Mouse (Mus musculus) CH12F3 (cell line): ENCODE results near the gene C1ql1.

Experiments
- in situ Hi-C: fragments of 300-500 bp; cut with MboI; formaldehyde crosslinking; loops from 2 replicates; pipeline ENCODE4 v1.14.3; 2020; ENCODE audit warnings: low sequenced_read_pairs

The C1ql1 gene

DNA sequence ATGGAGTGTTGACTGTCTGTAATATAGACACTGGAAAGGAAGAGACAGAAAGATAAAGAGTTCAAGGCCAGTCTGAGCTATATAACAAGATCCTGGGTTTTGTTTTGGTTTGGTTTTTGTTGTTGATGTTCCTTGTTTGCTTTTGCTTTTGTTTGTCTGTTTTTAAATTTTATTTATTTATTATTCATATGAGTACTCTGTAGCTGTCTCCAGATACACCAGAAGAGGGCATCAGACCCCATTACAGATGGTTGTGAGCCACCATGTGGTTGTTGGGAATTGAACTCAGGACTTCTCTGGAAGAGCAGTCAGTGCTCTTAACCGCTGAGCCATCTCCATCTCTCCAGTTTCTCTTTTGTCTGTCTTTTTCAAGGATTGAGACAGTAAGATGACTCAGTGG, 12.4 kb upstream of the C1ql1 start:
- in situ Hi-C loops: no loop called here

DNA sequence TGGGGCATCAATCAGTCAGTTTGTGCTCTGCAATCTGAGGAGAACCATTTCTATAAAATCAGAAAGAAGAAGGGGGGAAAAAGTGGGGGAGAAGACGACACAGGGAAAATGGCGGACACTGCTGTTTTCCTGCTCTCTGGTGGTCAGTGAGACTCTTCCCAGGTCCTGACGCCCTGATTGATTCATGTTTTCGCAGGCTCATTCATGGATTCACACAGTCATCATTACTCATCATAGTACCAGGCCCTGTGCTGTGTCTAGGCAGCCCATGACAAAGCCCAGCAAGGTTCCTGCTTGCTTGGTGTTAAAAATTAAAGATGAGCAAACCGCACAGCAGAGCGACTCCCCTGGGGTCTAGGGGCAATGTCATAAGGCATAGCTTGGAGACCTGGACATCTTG, 11.9 kb upstream of the C1ql1 start:
- in situ Hi-C loops: no loop called here

DNA sequence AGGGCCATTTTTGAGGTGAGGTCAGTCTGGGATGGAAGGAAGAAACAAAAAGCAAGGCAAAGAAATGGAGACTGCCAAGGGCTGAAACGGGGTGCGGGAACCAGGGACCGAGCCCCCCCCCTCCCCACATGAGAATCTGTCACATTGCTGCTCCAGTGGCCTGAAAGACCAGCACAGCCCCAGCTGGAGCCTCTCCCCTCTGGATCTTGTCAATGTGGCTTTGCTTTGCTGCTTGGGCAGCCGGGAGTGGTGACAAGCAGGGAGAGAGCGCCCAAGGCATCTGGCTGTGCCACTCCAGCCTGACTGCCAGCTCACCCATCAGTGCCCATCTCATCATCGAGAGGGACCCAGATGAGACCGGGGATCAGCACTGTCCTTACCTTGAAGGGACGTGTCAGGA, 11.2 kb upstream of the C1ql1 start:
- in situ Hi-C loops: no loop called here

DNA sequence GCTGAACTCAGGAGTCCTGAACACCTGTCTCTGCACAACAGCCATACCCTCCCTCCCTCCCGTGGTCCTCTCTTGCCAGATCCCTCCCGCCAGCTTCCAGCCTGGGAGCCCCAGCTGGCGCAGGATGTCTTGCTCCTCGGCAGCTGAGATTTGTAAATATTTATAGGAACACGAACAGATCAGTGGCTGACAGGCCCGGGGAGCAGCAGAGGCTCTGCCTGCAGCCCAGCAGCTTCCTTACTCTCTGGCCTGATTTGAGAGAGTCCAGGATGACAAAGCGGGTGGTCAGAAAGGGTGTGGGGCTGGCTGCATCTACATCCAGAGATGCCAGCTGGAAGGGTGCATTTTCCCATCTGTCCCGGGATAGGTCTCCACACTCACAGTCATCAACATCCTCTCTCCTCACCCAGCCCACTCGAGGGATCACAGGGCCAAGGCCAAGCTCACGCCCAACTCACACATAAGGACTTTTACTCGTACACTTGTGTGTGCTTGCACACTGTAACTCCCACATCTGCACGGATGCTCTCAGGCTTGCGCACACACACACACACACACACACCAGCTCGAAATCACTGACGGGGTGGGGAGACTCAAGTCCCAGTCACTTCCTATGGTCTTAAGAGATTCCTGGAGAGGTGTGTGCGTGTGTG, 10.6 kb upstream of the C1ql1 start:
- in situ Hi-C loops: no loop called here

DNA sequence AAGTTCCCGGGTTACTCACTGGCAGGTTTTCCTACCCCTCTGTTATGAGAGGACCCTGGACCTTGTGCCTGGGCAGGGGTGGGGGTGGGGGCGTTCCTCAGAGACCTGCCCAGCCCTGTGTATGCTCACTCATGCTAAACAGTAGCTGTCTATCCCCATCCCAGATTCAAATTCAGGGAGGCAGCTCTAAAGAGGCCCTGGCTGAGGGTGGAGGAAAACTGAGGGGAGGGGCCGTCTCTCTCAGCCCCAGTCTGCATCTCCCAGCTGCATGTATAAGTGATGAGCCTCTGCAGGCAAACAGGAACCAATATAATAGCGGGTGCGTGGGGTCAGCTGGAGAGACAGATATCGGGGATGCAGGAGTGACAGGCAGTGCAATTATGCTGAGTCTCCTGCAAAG, 6.4 kb upstream of the C1ql1 start:
- in situ Hi-C loops: no loop called here

DNA sequence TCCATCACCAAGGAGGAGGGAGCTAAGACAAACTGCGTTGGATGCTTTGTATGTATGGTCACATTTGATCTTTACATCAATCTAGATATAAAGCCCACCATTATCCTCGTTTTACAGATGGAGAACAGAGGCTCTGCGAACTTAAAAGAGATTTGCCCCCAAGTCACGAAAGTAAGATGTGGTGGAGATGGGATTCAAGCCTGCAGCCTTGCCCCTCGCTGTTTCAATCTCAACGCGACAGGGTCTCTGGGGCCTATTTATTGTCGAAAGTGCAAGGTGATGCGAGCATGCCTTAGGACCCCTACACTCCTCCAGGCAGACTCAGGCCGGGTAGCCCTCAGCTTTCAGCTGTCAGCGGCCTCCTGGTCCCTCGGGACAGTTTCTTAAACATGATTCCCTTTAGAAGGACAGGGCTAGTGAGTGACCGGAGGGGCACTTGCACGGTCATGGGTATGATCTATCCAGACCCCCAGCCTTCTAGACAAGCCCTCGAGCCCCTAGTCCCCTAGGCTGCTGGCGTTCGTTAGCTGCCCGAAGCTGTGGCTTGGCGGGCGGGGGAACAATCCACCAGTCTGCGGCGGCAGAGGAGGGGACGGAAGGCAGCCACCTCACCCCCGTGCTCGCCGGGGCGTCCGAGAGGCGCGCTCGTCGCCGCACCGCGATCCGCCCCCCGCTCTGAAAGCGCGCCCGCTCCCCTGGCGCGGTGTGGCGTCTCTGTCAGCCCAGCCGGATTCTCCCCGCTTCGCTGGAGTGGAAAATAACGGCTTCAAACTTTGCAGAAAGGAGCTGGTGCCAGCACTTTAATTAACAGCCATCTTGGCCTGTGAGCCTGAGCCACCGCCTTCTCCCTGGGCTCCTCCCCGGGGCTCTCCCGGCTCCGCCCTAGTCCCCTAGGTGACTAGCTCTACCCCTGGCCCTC, 1.8 kb upstream of the C1ql1 start:
- in situ Hi-C loops: no loop called here

DNA sequence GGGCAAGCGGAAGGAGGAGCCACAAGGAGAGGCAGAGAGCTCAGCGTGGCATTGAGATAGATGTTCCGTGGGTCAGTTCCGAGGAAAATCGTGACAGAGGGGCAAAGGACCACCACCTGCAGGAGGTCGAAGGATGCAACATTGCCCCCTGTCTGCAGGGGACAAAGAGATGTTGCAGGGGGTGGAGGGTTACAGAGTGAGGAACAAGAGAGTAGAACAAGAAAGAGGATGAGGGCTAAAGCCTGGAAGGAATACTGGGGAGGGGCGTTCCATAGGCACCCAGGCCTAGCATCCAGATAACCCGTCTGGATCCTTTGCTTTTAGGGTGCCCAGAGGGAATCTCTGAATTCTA, 480 bp upstream of the C1ql1 start:
- in situ Hi-C loops: no loop called here

DNA sequence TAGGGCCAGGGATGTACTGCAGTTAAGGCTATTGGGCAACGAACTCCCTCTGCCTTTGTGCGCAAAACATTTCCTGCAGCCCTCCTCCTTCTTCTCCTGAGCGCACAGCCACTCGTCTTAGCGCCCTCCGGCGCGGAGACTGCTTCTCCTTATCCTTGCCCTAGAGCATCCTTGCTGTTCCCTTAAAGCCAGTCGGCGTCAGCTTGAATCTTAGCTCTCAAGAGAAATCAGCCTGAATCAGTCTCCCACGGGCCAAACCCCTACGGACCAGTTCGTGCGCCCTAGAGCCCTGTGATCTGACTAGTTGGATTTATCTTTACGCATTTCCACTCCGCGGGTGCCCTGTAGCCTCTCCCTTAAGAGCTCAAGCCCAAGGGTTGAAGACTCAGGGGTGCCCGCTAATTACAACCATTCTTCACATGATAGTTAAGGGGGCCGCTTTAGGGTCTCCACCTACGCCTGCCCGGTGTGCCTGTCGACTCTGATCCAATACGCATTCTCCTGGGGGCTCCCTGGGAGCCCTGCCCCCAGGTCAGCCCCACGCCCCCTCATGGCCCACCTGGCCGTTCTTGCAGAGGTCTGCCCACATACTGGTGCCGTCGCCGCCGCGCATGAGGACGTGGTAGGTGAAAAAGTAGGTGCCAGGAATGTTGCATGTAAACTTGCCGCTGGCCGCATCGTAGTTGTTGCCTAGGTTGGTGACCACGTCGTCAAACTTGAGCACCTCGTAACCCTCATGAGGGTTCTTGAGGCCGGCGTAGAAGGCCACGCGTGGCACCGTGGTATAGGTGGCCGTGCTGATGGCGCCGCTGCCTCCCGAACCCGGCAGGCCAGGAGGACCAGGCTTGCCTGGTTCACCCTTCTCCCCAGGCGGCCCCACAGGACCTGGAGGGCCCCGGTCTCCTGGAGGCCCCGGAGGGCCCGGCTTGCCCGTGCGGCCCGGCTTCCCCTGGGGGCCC, 903 bp downstream of the C1ql1 start:
- in situ Hi-C loops: no loop called here

DNA sequence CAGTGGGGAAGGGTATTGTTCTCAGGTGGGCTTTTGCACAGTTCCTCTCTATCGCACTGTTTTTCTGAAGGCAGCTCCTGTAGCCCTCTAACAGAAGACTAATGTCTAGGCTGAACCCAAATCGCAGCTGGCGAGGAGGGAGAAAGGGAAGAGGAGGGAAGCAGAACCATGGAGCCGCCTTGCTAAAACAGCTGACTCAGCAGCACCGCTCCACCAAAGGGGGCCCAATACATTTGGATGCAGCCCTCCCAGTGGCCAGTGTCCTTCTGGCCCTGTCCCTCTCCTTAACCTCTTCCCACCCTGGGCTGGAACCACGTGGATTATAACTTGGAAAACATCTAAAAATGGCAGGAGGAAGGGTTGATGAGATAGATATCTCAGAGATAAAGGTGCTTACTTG, 5.3 kb downstream of the C1ql1 start:
- in situ Hi-C loops: no loop called here

DNA sequence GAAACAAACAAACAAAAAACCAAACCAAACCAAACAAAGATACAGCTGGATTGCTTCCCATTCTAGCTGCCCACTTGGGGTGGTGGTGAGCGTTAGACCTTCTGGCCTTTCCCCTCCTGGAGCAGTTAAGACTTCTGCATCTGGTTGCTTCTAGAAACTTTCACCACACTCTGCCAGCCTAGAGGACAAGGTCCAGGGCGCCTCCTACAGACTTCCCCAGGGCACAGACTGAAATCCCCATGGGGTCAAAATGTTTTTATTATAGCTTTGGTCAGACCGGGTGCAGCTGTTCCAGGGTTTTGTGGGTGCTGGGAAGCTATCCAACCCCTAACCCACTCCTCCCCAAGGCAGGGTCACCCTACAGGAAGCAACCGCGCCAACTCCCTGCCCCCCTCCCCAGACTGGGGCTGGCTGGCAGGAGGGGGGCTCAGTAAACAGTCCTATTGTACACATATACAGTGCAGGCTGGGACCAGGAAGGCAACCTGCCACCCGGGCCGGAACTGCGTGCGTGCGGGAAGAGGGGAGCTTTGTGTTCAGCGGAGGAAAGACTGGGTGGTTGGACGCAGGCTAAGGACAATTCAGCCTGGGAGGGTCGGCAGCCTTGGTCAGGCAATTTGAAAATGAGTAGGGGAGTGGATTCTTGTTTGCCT, 7.3 kb downstream of the C1ql1 start:
- in situ Hi-C loops: no loop called here

DNA sequence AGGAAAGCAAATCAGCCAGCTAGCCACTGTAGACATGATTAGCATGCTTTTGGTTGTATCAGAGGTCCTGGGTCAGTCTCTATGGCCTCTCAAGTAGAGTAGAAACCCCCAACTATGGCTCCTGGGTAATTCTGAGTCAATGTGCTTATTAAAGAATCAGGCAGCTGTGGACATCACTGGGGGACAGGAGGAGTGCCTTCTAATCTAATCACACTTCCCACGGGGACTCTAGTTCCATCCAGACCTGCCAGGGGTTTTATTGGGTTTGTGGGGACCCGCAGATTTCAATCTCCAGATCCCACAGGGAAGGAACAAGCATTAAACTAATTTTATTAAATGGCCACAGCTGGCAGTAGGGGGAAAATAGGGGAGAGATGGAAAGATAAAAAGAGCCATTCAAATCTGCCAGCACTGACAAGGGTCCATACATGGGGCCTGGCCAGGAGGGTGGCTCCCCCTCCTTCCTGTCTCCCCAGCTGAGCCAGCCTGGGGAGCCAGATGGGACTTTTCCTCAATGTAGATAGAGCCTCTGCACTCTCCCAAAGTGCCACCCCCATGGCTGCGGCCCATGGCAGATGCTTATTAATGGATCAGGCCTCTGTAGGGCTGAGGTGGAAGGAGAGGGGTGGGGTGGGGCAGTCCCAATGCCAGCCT, 8.8 kb downstream of the C1ql1 start:
- in situ Hi-C loops: no loop called here

DNA sequence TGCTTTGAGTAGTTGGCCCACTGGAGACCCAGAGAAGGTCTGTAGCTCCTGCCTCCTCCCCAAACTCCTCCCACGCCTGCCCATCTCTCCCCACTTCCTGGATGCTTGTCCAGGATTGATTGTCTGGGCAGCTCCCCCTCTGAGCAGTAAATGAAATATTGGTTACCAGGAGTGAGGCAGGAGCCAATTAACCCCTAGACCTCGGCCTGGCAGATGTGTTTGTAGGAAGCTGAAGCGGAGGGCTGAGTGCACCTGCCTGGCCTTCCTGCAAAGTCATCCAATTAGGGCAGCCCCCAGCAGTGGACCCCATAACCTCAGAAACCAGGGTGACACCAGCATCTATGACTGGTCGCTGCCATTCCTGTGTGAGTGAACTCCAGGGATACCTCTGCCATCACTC, 10.2 kb downstream of the C1ql1 start:
- in situ Hi-C loops: no loop called here

DNA sequence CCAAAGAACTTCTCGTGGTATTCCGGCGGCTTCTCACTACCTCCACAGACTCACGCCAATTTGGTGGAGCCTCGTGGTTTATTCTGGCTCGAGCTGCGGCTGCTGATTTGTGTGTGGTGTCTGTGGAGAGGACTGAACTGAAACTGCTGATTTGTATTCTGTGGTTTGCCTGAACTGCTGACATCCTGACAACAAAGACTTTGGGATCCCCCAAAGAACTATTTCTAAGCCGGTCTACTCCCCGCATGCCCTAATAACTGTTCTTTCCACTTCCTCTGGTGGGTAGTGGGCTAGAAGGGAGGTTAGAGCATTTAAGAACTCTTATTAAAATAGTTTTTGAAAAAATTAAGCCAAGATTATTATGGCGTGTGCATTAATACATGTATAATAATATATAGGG, 15.8 kb downstream of the C1ql1 start:
- in situ Hi-C loops: no loop called here

DNA sequence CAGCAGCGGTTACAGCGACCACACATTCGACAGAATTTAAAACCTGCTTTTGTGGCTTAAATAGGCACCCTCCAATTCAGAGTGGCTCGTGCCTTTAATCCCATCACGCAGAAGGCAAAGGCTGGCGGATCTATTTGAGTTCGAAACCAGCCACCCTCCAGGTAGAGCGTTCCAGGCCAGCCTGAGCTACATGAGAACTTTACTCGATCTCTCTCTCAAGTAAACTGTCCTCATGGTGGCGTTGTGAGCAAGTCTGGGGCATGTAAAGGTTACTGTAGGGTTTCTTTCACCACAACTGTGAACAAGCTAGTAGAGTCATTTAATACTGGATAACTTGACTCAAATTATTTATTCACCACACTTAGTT, 21.2 kb downstream of the C1ql1 start:
- in situ Hi-C loops: no loop called here

DNA sequence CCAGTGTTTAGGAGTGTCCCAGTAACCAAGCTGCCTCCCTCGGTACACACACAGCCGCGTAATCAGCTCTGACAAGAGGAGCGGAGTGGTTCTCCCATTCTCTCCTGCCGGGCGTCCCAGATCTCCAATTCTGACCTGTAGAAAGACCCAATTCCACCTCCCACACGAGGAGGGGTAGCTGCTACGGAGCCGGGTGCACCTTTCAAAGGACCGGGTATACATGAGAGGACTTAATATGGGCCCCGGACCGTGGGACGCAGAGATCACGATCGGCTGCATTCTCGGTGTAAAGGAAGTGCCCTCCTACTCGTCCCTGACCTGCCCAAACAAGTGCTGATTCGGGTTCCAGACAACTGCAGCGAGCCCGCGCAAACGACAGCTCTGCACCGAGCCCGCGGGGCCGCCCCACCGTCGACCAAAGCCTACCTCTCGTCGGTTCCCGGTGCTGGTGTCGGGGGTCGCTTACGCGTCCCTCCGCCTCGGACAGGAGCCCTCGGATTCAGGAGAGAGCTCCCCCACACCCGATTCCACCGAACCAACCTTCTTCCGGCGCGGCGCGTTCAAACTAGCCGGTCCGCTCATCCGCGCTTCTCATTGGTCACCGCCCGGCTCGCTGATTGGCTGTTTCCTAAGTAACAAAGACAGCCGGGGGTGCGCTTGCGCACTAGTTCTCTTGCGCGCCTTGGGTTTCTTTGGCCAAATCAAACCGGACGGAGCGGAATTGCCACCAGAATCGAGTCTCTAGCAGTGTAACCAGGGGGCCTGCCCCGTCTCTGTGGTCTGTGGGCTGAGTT, 21.7 kb downstream of the C1ql1 start, which contains the start of gene Kif18b:
Gene Kif18b (minus strand): TSS at position 568 of the 794 bp plus-strand sequence.
- in situ Hi-C loops: no loop called here

DNA sequence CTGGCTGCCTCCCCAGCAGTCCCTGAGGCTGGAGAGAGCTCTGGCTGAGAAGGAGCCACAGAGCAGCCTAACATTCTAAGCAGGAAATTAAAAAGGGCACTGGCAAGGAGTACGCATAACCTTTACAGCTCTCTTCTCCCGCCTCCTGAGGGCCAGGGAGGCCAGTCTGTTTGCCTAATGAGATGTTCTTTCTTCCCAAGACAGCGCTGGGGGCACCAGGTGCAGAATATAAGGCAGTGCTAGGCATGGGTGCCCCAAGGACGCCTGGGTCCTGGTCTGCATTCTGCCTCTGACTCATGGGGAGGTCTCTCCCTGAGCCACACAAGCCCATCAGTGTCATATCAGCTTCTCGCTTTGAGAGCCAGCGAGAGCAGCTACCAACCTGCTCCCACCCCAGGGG, 25.0 kb downstream of the C1ql1 start:
- in situ Hi-C loops: no loop called here

DNA sequence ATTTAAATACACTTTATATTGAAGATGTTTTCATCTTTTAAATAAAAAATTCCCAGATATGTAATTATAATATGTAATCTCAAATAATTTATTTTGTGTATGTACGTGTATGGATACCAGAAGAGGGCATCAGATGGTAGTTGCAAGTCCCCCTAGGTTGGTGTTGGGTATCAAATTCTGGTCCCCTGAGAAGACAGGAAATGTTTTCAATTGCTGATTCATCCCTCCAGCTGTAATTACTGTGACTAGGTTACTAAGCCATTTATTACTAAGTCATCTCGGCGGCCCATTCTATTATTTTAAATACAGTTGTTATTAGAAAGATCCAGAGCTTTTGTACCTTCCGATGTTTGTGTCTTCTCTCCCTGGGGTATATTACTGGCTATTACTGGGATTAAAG, 28.4 kb downstream of the C1ql1 start:
- in situ Hi-C loops: no loop called here

DNA sequence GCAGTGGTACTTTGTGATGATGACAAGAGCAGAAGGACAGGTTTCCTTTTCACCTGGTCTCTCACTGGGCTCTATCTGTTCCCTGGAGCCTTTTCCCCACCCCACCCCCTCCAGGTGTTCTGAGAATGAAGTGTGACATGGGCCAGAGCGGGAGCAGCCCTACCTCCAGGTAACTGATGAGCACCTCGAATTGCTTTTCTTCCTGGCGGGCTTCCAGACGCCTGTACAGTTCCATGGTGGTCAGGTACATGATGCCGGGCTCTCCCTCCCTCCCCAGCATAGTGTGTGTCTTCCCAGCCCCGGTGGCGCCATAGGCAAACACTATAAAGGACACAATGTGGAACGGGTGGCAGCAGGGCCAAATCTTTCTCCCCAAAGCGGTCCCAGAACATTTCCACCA, 31.1 kb downstream of the C1ql1 start:
- in situ Hi-C loops: no loop called here

DNA sequence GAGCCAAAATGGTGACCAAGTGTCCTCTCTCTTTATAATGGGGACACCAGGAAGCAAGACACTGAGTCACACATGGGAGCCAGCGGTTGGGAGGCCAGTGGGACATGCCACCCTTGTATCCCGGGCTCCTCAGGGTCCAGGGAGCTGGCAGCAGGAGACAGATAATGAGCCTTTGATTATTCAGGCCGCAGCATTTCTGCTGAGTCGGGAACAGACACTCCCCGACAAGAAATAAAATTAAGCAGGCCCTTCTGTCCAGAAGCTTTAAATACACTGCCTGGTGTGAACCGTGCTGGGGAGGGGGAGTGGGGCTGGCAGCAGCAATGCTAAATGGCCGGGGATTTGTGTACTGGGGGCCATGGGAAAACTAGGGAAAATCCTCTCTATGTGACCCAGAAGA, 35.1 kb downstream of the C1ql1 start:
- in situ Hi-C loops: no loop called here

DNA sequence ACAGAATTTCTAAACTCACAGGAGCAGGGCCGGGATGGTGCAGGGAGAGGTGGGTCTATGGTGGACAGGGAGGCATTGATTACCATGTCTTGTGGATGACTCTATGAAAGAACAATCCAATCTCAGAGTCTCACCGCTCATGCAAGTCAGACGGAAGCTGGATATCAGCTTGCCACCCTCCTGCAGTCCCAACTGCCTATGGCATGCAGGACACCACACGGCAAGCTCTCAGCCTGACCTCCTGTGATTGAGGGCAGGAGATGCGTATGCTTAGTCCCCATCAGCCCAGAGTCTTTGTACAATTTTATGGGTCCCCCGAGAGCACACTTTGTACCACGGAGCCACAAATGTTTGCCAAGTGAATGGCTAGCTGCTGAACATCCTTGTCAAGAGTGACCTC, 42.8 kb downstream of the C1ql1 start:
- in situ Hi-C loops: no loop called here
